Mouse (Mus musculus) heart, embryonic 12.5 days (tissue): ENCODE measurements around the gene Gm47995. TPM values are rescaled to one million over a fixed set of nuclear protein-coding genes. Genes with fewer than 3 reads are reported as not detected.
A peak's percentile ranks its signal among the peaks of the same experiment; 100 is the strongest.
"Not testable (repeated sequence)": the region's sequence is repeated elsewhere in the genome, so short reads cannot be mapped to it uniquely, and the experiment has no call there.

Experiments
- ATAC-seq: fragments of 200-750 bp; cut with Nextera tagmentation; 2 replicates; pipeline ENCODE4 v1.8.0; 2017; ENCODE audit warnings: moderate TSS enrichment, moderate library complexity; ENCODE audit not compliant: insufficient number of reproducible peaks, low FRiP score
- H3K27ac ChIP-seq: fragments of 300-500 bp; sonication (generic); 2 replicates; pipeline ENCODE4 v1.5.1; 2016; ENCODE audit warnings: mild to moderate bottlenecking, moderate library complexity; ENCODE audit not compliant: poor library complexity, severe bottlenecking
- H3K27me3 ChIP-seq: fragments of 300-500 bp; sonication (generic); replicated peaks from 2 replicates; pipeline ENCODE4 v1.6.1; 2016; ENCODE audit warnings: mild to moderate bottlenecking, moderate library complexity
- H3K36me3 ChIP-seq: fragments of 300-500 bp; sonication (generic); 2 replicates; pipeline ENCODE4 v1.6.1; 2016; ENCODE audit warnings: mild to moderate bottlenecking, moderate library complexity
- H3K4me1 ChIP-seq: fragments of 300-500 bp; sonication (generic); replicated peaks from 2 replicates; pipeline ENCODE4 v1.6.1; 2016; ENCODE audit warnings: mild to moderate bottlenecking
- H3K4me2 ChIP-seq: fragments of 300-500 bp; sonication (generic); 2 replicates; pipeline ENCODE4 v1.6.1; 2016; ENCODE audit warnings: mild to moderate bottlenecking, moderate library complexity
- H3K4me3 ChIP-seq: fragments of 300-500 bp; sonication (generic); 2 replicates; pipeline ENCODE4 v1.5.1; 2016; ENCODE audit warnings: mild to moderate bottlenecking
- H3K9ac ChIP-seq: fragments of 300-500 bp; sonication (generic); 2 replicates; pipeline ENCODE4 v1.6.1; 2016; ENCODE audit warnings: mild to moderate bottlenecking, moderate library complexity
- H3K9me3 ChIP-seq: fragments of 300-500 bp; sonication (generic); replicated peaks from 2 replicates; pipeline ENCODE4 v1.6.1; 2016; ENCODE audit warnings: mild to moderate bottlenecking, moderate library complexity
- WGBS: fragments of 180-500 bp; shearing (Covaris S2); methylation state at CpG from one replicate; pipeline ENCODE4 v1.1.7; 2016; 5-methylcytosine and 5-hydroxymethylcytosine counted together
- polyA plus RNA-seq: library from polyadenylated mRNA; unstranded; fragments of >200 nt; fragmentation: Nextera tagmentation; extraction: Ambion mirVana; gene quantifications from 2 replicates; pipeline ENCODE4 v1.2.1, GENCODE M21; 2016

Gm47995 gene
- polyA plus RNA-seq, 1 experiment from 2014 or later = 0.45 TPM

DNA sequence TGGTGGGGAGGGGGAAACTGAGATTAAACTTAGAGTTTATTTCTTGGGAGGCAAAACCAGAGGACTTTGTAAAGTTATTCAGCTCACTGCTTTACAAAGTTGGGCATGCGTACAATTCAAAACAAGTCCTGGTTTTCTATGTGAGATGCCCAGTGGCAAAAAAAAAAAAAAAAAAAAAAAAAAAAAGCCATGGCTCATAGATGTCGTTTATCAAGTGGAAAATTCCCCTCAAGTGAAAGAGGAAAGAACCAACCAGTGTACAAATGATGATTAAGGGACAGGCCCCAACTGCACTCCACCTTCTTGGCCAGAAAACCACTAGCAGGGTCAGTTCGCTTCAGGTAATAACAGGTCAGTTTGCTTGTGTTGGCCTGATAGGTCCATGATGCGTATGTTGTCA lies 9.8 kb upstream of the Gm47995 start:
- H3K9ac ChIP-seq = no peak overlapping the region
- H3K27ac ChIP-seq = no peak overlapping the region
- WGBS = 78% methylated on average over 4 of the region's 4 CpGs
- no peaks in the 10 kb centered on the region for H3K36me3 ChIP-seq
- H3K4me3 ChIP-seq = no peak overlapping the region
- no peak for ATAC-seq
- H3K27me3 ChIP-seq = no peaks in the 10 kb centered on the region
- H3K9me3 ChIP-seq = no peaks in the 10 kb centered on the region
- H3K4me2 ChIP-seq = no peak overlapping the region
- H3K4me1 ChIP-seq = no peaks in the 10 kb centered on the region

GRCm38 (mm10) chr1:151192075-151192474 lies 6.2 kb upstream of the Gm47995 start, which contains the start of gene Gm8947:
Gene Gm8947, plus strand, starts transcription at chr1:151192376.
- not testable (repeated sequence) for H3K9me3 ChIP-seq, H3K27me3 ChIP-seq, H3K9ac ChIP-seq, H3K4me1 ChIP-seq, H3K27ac ChIP-seq, H3K36me3 ChIP-seq, ATAC-seq, H3K4me3 ChIP-seq, H3K4me2 ChIP-seq
- 100% methylated on average over 1 of the region's 7 CpGs for WGBS

GRCm38 (mm10) chr1:151192739-151193138 lies 5.5 kb upstream of the Gm47995 start:
- not testable (repeated sequence) for H3K4me2 ChIP-seq, H3K27ac ChIP-seq, H3K27me3 ChIP-seq, H3K9ac ChIP-seq, H3K36me3 ChIP-seq, H3K4me1 ChIP-seq, ATAC-seq, H3K9me3 ChIP-seq, H3K4me3 ChIP-seq
- 89% methylated on average over 15 of the region's 15 CpGs for WGBS

- ATAC-seq, H3K4me2 ChIP-seq, H3K4me3 ChIP-seq, H3K27me3 ChIP-seq, H3K9ac ChIP-seq, H3K36me3 ChIP-seq, H3K27ac ChIP-seq, H3K4me1 ChIP-seq, H3K9me3 ChIP-seq: not testable (repeated sequence)
- 76% methylated on average over 4 of the region's 4 CpGs for WGBS
Observed at GRCm38 (mm10) chr1:151195986-151196385, 2.3 kb upstream of the Gm47995 start.

DNA sequence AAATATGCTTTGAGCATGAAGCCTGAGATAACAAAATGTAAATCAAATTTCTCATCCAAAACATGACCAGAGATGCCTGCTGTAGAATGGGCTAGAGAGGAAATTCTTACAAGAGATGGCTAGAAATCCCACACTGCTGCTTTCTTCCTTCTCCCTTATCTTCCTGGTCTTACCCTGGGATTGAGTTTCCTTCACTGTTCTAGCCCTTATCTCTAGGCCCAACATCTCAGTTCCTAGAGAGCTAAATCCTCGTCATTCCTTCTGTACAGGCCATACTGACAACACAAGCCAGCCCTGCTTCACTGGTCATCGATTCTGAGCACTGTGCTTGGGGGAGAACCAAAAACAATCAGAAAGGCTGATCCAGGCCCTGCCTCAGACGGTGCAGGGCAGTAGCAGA lies 1.6 kb upstream of the Gm47995 start:
- not testable (repeated sequence) for H3K27me3 ChIP-seq, H3K9me3 ChIP-seq, H3K36me3 ChIP-seq, H3K4me2 ChIP-seq, H3K4me1 ChIP-seq, ATAC-seq, H3K9ac ChIP-seq, H3K27ac ChIP-seq, H3K4me3 ChIP-seq
- 44% methylated on average over 3 of the region's 3 CpGs for WGBS

DNA sequence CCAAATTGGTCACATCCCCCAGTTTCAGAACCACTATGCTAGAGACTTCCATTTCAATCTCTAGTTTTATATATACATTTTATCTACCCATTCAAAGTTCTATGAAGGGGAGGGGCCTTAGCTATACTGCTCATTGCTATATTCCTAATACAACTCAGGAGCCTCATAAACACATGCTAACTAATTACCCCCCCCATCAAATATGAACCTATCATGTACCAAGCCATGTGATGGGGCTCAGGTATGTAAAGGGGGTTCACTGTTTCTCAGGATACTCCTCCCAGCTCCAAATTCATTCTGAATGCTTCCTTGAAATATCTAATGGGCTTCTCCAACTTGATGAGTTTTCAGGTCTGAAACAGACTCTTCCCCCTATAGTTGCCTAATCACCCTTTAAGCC lies 2.4 kb downstream of the Gm47995 start:
- not testable (repeated sequence) for H3K9ac ChIP-seq, H3K4me3 ChIP-seq, H3K4me1 ChIP-seq, H3K36me3 ChIP-seq, H3K9me3 ChIP-seq, H3K27me3 ChIP-seq, ATAC-seq, H3K4me2 ChIP-seq, H3K27ac ChIP-seq

GRCm38 (mm10) chr1:151202771-151203170 lies 4.5 kb downstream of the Gm47995 start:
- H3K9me3 ChIP-seq, H3K9ac ChIP-seq, H3K4me3 ChIP-seq, H3K4me1 ChIP-seq, H3K27ac ChIP-seq, H3K27me3 ChIP-seq, H3K36me3 ChIP-seq, H3K4me2 ChIP-seq: not testable (repeated sequence)
- WGBS = 39% methylated on average over 4 of the region's 5 CpGs
- ATAC-seq = peak; percentile 51; the same call in 1 of the 2 replicates

DNA sequence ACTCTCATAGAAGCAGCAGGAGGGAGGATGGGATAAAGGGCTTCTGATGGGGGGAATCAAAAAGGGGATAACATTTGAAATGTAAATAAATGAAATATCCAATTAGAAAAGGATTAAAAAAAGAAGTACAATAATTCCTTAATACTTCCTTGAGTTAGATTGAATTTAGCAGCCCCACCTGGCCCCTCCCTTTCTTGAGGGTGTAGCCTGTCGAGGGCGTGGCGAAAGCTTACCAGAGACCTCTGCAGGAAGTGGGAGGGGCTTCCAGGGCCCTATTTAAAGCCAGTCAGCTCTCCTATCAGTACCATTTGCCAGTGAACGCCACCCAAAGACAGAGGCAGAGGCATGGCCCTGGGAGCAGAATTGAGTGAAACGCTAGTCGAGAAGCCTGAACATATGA lies 5.6 kb downstream of the Gm47995 start, which contains the start of gene 3110040M04Rik:
Gene 3110040M04Rik, plus strand, starts transcription at position 304 of the 400 bp plus-strand sequence.
- not testable (repeated sequence) for H3K9me3 ChIP-seq, ATAC-seq, H3K4me1 ChIP-seq, H3K27me3 ChIP-seq, H3K4me3 ChIP-seq, H3K9ac ChIP-seq, H3K27ac ChIP-seq, H3K4me2 ChIP-seq, H3K36me3 ChIP-seq
- no CpG with 5 or more reads among the region's 6 CpGs for WGBS

DNA sequence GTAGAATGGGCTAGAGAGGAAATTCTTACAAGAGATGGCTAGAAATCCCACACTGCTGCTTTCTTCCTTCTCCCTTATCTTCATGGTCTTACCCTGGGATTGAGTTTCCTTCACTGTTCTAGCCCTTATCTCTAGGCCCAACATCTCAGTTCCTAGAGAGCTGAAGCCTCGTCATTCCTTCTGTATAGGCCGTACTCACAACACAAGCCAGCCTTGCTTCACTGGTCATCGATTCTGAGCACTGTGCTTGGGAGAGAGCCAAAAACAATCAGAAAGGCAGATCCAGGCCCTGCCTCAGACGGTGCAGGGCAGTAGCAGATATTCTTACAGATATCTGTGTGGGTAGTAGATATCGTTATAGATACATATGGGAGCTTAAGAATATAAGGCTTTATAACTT lies 10.2 kb downstream of the Gm47995 start:
- not testable (repeated sequence) for H3K9me3 ChIP-seq, H3K4me3 ChIP-seq, H3K4me1 ChIP-seq, H3K27ac ChIP-seq, H3K9ac ChIP-seq, H3K4me2 ChIP-seq, H3K36me3 ChIP-seq, H3K27me3 ChIP-seq
- WGBS = 38% methylated on average over 4 of the region's 5 CpGs
- ATAC-seq = peak; percentile 66; the same call in 1 of the 2 replicates

DNA sequence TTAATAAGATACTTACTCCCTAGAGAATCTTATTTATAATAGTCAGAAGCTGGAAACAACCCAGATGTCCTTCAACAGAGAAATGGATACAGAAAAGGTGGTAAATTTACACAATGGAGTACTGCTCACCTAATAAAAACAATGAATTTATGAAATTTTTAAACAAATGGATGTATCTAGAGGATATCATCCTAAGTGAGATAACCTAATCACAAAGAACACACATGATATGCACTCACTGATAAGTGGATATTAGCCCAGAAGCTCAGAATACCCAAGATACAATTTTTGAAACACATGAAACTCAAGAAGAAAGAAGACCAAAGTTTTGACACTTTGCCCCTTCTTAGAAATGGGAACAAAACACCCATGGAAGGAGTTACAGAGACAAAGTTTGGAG lies 10.7 kb downstream of the Gm47995 start:
- not testable (repeated sequence) for H3K27me3 ChIP-seq, H3K36me3 ChIP-seq, H3K4me1 ChIP-seq, H3K4me2 ChIP-seq, H3K9ac ChIP-seq, H3K4me3 ChIP-seq, H3K9me3 ChIP-seq, H3K27ac ChIP-seq
- peak; percentile 48; the same call in 1 of the 2 replicates for ATAC-seq

DNA sequence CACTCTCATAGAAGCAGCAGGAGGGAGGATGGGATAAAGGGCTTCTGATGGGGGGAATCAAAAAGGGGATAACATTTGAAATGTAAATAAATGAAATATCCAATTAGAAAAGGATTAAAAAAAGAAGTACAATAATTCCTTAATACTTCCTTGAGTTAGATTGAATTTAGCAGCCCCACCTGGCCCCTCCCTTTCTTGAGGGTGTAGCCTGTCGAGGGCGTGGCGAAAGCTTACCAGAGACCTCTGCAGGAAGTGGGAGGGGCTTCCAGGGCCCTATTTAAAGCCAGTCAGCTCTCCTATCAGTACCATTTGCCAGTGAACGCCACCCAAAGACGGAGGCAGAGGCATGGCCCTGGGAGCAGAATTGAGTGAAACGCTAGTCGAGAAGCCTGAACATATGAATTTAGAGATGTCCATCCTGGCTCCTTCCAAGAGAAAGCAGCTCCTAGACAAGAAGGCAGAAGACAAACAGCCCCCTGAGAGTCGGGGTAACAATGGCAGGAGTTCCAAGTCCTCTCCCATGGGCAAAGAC lies 11.6 kb downstream of the Gm47995 start, which contains the start of gene Gm47996:
Gene Gm47996, plus strand, starts transcription at position 308 of the 532 bp plus-strand sequence.
- H3K36me3 ChIP-seq, H3K4me1 ChIP-seq, H3K9ac ChIP-seq, H3K27ac ChIP-seq, H3K9me3 ChIP-seq, H3K27me3 ChIP-seq, ATAC-seq, H3K4me2 ChIP-seq, H3K4me3 ChIP-seq: not testable (repeated sequence)
- WGBS = 74% methylated on average over 6 of the region's 8 CpGs

GRCm38 (mm10) chr1:151211666-151212065 lies 13.4 kb downstream of the Gm47995 start:
- H3K27ac ChIP-seq, ATAC-seq, H3K4me3 ChIP-seq, H3K27me3 ChIP-seq, H3K9me3 ChIP-seq, H3K36me3 ChIP-seq, H3K4me2 ChIP-seq, H3K4me1 ChIP-seq, H3K9ac ChIP-seq: not testable (repeated sequence)
- WGBS = 57% methylated on average over 5 of the region's 5 CpGs
